Mouse (Mus musculus): ENCODE results near the gene Plcb3. TPM values are rescaled to one million over a fixed set of nuclear protein-coding genes. Genes with fewer than 3 reads are reported as not detected.

Gene Plcb3
- polyA plus RNA-seq, 1 experiment from 2014 or later: 13.0 TPM

DNA sequence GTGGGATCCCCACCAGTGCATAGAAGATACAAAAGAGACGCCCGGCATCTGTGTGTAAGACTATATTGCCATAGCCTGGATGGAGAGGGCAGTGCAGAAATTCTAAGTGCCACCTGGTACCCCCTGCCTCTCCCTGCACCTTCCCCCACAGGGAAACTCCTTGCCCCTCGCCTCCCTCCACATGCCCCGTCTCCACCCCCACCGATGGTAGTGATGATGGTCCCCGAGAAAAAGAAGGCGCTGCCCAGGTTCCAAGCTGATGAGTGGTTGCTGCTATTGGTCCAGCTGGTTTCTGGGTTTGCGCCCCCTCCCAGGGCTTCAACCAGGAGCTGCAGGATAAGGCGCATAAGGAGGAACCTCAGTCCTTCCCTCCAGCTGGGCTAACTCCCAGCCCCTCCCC lies 48.2 kb downstream of the Plcb3 start:
- 12% methylated on average over 9 of the region's 9 CpGs for WGBS
- no peak overlapping the region for H3K4me2 ChIP-seq
- no peaks in the 10 kb centered on the region for H3K9me3 ChIP-seq (ENCODE audit: control insufficient read depth, low read length)
- H3K9ac ChIP-seq (ENCODE audit: low read length): no peak overlapping the region
- H3K27me3 ChIP-seq (ENCODE audit: control insufficient read depth, insufficient read depth, low read length): peaks cover 77% of the 10 kb centered on the region
- no peaks in the 10 kb centered on the region; the same call in 1 of the 2 replicates for H3K4me1 ChIP-seq (ENCODE audit: control insufficient read depth, insufficient read depth, low read length)
- H3K36me3 ChIP-seq (ENCODE audit: control insufficient read depth, insufficient read depth, low read length): no peaks in the 10 kb centered on the region
- no peak for ATAC-seq (ENCODE audit: low FRiP score)
- H3K4me3 ChIP-seq (ENCODE audit: low read depth, low read length): no peak overlapping the region
- H3K27ac ChIP-seq (ENCODE audit: low read depth, low read length): no peak overlapping the region
- peak; percentile 79 for DNase-seq (ENCODE audit: low spot score, missing footprints)

DNA sequence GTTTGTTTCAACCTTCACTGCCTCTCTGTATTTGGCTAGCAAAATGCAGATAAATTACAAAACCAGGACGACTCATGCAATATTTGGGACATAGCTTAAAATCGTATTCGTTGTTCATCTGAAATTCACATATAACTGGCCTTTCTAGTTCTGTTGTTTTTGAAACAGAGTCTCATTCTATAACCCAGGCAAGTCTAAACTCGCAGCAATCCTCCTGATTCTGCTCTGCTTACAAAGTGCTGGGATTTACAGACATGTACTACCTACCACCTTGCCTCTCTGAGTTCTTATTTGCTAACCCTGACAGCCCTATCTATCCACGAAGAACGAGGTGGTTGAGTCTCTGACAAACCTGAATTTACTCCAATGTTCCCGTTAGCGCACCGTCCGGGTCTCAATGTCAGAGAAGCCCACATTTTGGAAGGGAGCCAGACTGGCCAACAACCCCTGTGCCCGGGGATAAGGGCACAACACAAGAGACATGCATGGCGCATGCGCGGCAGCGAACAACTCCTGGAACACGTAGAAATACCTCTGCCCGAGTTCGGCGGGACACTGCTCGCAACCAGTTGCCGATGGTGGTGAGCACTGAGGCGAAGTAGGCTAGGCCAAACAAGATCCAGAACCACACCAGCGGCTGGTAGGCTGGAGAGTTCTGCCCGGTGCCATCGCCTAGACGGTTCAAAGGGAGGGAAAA lies 49.6 kb downstream of the Plcb3 start:
- peak overlapping the region; percentile 11; the same call in 1 of the 2 replicates for H3K4me3 ChIP-seq (ENCODE audit: low read depth, low read length)
- peaks cover 71% of the 10 kb centered on the region for H3K27me3 ChIP-seq (ENCODE audit: control insufficient read depth, insufficient read depth, low read length)
- DNase-seq (ENCODE audit: low spot score, missing footprints) (peak; percentile 90), ATAC-seq (ENCODE audit: low FRiP score) (no peak)
- no peaks in the 10 kb centered on the region for H3K9me3 ChIP-seq (ENCODE audit: control insufficient read depth, low read length)
- H3K27ac ChIP-seq (ENCODE audit: low read depth, low read length): no peak overlapping the region
- H3K4me2 ChIP-seq: peak overlapping the region; percentile 27
- H3K9ac ChIP-seq (ENCODE audit: low read length): no peak overlapping the region
- peaks cover 5% of the 10 kb centered on the region for H3K4me1 ChIP-seq (ENCODE audit: control insufficient read depth, insufficient read depth, low read length)
- H3K36me3 ChIP-seq (ENCODE audit: control insufficient read depth, insufficient read depth, low read length): no peaks in the 10 kb centered on the region
- 10% methylated on average over 26 of the region's 26 CpGs for WGBS

DNA sequence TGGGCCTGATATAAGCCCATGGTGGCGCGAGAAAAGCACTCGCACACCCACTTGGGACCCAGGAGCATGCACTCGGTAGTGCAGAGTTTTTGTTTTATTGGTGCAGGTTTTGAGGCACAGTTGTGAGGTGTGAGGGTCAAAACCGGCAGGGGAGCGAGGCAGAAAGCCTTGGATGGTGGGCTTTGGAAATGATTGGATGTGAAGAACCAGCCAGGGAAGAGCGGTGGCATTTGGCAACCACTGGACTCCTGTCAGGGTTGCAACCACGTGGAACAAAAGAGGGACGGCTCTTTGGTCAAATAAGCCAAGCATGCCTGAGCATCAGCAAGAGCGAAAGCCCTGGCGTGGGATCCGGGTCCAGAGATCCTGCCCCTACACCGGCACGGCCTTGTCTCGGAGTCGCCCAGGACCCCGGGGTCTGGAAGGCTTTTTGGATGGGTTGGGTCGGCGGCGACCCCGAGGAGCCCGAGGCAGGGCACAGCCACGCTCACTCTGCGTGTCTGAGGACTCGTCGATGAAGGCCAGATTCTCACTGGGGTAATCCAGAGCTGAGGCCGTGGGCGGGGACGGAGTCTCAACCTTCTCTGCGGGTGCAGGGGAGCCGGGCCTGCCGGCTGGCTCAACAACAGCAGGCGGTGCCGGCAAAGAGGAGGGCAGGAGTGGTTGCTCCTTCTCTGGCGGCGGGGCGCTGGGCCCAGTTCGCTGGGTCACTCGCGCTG lies 50.5 kb downstream of the Plcb3 start:
- Histone ChIP-seq H3K4me2 (no peak overlapping the region), H3K27me3 (ENCODE audit: control insufficient read depth, insufficient read depth, low read length) (peaks cover 63% of the 10 kb centered on the region), H3K4me3 (ENCODE audit: low read depth, low read length) (no peak overlapping the region), H3K36me3 (ENCODE audit: control insufficient read depth, insufficient read depth, low read length) (no peaks in the 10 kb centered on the region), H3K27ac (ENCODE audit: low read depth, low read length) (no peak overlapping the region), H3K4me1 (ENCODE audit: control insufficient read depth, insufficient read depth, low read length) (peaks cover 8% of the 10 kb centered on the region), H3K9me3 (ENCODE audit: control insufficient read depth, low read length) (no peaks in the 10 kb centered on the region), H3K9ac (ENCODE audit: low read length) (no peak overlapping the region)
- 5% methylated on average over 38 of the region's 40 CpGs for WGBS
- no peak for ATAC-seq (ENCODE audit: low FRiP score)
- DNase-seq (ENCODE audit: low spot score, missing footprints): peak; percentile 94

DNA sequence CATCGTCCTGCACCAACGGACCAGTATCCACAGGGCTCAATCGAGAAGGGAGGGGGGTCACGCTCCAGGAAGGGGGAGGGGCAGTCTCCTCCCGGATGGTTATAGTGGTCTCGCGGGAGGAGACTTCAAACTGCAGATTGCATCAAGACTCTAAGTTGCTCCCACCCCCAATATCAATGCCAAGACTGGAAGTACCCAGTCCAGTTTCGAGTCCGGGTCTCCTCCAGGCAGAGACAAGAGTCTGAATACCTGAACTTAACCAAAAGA lies 51.0 kb downstream of the Plcb3 start, which contains the start of gene Catsperz:
Gene Catsperz (minus strand): TSS at position 74 of the 267 bp plus-strand sequence.
- H3K9me3 ChIP-seq (ENCODE audit: control insufficient read depth, low read length): no peaks in the 10 kb centered on the region
- H3K36me3 ChIP-seq (ENCODE audit: control insufficient read depth, insufficient read depth, low read length): no peaks in the 10 kb centered on the region
- no peak within 1 kb of the TSS for H3K9ac ChIP-seq (ENCODE audit: low read length)
- 4% methylated on average over 9 of the region's 9 CpGs for WGBS
- H3K4me1 ChIP-seq (ENCODE audit: control insufficient read depth, insufficient read depth, low read length): peaks cover 13% of the 10 kb centered on the region
- no peak for ATAC-seq (ENCODE audit: low FRiP score)
- H3K27ac ChIP-seq (ENCODE audit: low read depth, low read length): no peak within 1 kb of the TSS
- H3K27me3 ChIP-seq (ENCODE audit: control insufficient read depth, insufficient read depth, low read length): peaks cover 61% of the 10 kb centered on the region
- no peak within 1 kb of the TSS for H3K4me3 ChIP-seq (ENCODE audit: low read depth, low read length)
- DNase-seq (ENCODE audit: low spot score, missing footprints): peak; percentile 89
- H3K4me2 ChIP-seq: peak within 1 kb of the TSS; percentile 11; the same call in 1 of the 2 replicates

DNA sequence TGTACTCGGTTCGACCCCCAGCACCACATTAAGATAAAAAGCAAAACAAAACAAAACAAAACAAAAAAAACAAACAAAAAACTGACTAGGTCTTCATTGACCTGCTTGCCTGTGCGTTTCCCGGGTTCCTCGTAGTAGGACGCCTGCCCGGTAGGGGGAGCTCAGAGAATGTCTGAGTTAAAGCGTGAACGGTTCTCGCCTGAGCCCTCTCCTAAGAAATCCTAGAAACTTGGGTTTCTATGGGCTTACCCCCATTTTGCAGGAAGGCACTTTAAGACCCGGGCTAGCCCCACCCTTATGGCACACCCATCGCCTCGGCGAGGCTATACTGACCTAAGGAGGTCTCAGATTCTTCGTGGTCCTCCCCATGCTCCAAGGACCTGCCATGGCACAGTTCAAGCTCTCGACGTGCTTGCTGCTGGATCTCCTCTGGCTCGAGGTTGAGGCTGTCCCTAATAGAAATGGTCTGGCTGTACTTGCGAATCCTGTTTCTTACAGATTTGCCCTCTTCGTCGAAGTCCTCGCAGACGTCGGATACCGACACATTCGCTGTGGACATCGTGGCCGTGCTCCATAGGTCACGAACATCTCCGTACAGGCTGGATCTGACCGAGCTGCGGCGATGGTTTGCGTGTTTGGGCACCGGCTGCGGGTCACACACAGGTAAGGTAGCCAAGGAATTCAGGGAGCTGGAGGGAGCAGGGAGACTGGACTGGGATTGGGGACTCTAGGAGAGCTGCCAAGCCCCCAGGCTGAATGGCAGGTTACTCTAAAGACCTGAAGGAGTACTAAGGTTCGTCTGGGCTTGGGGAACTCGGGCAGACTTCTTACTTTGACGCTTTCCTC lies 51.6 kb downstream of the Plcb3 start:
- H3K9ac ChIP-seq (ENCODE audit: low read length): no peak overlapping the region
- DNase-seq (ENCODE audit: low spot score, missing footprints): peak; percentile 95
- no peak for ATAC-seq (ENCODE audit: low FRiP score)
- peak overlapping the region; percentile 11; the same call in 1 of the 2 replicates for H3K4me2 ChIP-seq
- peaks cover 17% of the 10 kb centered on the region for H3K4me1 ChIP-seq (ENCODE audit: control insufficient read depth, insufficient read depth, low read length)
- H3K9me3 ChIP-seq (ENCODE audit: control insufficient read depth, low read length): no peaks in the 10 kb centered on the region
- H3K4me3 ChIP-seq (ENCODE audit: low read depth, low read length): no peak overlapping the region
- peaks cover 61% of the 10 kb centered on the region for H3K27me3 ChIP-seq (ENCODE audit: control insufficient read depth, insufficient read depth, low read length)
- WGBS: 5% methylated on average over 39 of the region's 39 CpGs
- H3K36me3 ChIP-seq (ENCODE audit: control insufficient read depth, insufficient read depth, low read length): no peaks in the 10 kb centered on the region
- H3K27ac ChIP-seq (ENCODE audit: low read depth, low read length): no peak overlapping the region

DNA sequence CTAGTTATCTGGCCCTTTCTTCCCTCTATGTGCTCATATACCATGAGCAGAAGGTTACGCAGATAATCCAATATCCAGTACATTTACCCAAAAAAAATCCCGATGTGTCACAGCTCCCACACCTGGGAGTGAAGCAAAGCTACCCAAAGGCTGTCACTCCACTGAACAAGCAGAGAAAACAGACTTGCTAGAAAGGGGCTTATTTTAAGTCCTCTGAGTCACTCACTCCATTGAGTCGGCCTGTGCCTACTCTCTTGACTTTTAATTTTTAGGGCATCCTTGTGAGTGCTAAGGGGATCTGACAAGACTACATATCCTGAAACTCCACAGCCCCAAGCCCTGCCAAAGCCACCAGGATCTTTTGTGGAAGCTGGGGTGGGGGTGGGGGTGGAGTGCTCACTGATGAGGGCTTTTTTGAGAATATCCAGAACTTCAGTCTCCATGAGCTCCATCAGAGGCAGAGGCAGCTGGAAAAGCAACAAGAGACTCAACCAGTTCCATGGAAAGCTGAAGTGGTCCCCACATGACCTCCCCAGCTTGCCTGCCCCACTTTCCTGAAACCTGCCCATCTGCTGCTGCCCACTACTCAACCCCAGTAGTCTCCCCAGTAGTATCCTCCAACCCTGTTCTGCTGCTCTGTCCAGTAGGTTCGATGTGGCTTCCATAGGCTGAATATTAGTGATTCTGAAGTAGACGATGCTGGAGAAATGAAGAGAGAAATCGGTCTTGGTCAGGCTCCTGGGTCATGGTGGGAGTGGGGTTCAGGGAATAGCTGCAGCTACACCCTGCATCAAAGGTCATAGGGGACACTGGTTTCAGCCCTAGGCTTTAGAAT lies 53.2 kb downstream of the Plcb3 start:
- Histone ChIP-seq H3K27ac (ENCODE audit: low read depth, low read length) (no peak overlapping the region), H3K4me3 (ENCODE audit: low read depth, low read length) (no peak overlapping the region), H3K9ac (ENCODE audit: low read length) (no peak overlapping the region), H3K27me3 (ENCODE audit: control insufficient read depth, insufficient read depth, low read length) (peaks cover 58% of the 10 kb centered on the region), H3K36me3 (ENCODE audit: control insufficient read depth, insufficient read depth, low read length) (no peaks in the 10 kb centered on the region), H3K4me2 (no peak overlapping the region; the same call in 1 of the 2 replicates), H3K9me3 (ENCODE audit: control insufficient read depth, low read length) (no peaks in the 10 kb centered on the region), H3K4me1 (ENCODE audit: control insufficient read depth, insufficient read depth, low read length) (peaks cover 17% of the 10 kb centered on the region)
- 64% methylated on average over 6 of the region's 6 CpGs for WGBS
- DNase-seq (ENCODE audit: low spot score, missing footprints) (no peak), ATAC-seq (ENCODE audit: low FRiP score) (no peak)

DNA sequence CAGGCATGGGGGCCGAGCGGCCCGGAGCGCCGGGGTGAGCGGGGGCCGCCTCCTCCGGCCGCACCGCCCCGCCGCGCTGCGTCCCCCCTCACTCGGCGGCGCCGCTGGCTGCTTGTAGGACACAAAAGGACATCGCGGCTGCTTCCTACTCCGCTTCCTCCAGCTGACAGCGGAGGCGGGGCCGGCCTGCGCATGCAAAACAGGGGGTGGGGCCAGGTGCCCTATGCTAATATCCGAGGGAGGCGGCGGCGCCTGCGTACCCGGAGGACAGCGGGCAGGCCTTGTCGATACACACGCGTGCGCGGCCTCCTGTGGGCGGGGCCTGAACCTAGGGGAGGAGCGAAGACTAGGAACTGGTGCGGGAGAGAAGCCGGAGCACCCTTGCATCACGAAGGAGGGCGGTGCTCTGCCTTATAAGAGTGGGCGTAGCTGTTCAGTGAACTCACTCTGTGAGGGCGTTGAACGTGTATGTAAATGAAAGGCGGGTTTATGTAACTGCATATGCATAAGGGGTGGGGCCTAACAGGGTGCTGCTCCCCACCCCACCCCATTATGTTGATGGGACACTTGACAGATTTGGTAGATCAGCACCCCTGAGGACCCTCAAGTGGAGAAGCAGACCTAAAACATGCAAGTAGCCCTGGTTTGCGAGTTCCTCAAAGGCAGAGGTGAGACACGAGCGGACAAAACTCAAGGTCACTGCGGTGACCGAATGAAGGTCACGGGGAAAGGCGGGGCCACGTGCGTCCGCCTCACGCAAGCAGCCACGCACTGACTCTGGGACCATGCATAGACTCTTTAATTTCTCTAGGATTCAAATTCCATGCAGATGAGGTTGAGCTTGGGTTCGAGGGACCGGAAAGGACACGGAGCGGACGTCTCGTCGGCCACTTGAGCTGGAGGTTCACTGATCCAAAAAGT lies 54.4 kb downstream of the Plcb3 start, which contains the start of gene Esrra:
Gene Esrra (minus strand): TSS at position 167 of the 921 bp plus-strand sequence.
- Histone ChIP-seq H3K36me3 (ENCODE audit: control insufficient read depth, insufficient read depth, low read length) (no peaks in the 10 kb centered on the region), H3K27me3 (ENCODE audit: control insufficient read depth, insufficient read depth, low read length) (peaks cover 45% of the 10 kb centered on the region), H3K4me1 (ENCODE audit: control insufficient read depth, insufficient read depth, low read length) (peaks cover 17% of the 10 kb centered on the region), H3K4me2 (peak within 1 kb of the TSS; percentile 97), H3K9me3 (ENCODE audit: control insufficient read depth, low read length) (no peaks in the 10 kb centered on the region), H3K27ac (ENCODE audit: low read depth, low read length) (peak within 1 kb of the TSS; percentile 84), H3K4me3 (ENCODE audit: low read depth, low read length) (peak within 1 kb of the TSS; percentile 80), H3K9ac (ENCODE audit: low read length) (peak within 1 kb of the TSS; percentile 89)
- peak; percentile 100 for DNase-seq (ENCODE audit: low spot score, missing footprints)
- 1% methylated on average over 64 of the region's 66 CpGs for WGBS
- ATAC-seq (ENCODE audit: low FRiP score): peak; percentile 95

Measured in midbrain, embryonic 11.5 days (tissue).